Mouse (Mus musculus) T-helper 1 cell (primary cell): ENCODE measurements at regions not wholly inside any gene's neighbourhood (a gene's known extent, or its start where the extent isn't known, plus 50 kb on each side); places are given as distances from the start of the nearest gene placed in this dataset.

ENCODE experiments used
- in situ Hi-C: fragments of 300-600 bp; cut with MboI, MseI; formaldehyde crosslinking; loops from one replicate; pipeline ENCODE4 v1.15.1; 2025; ENCODE audit warnings: high pct_unique_total_duplicates

- in situ Hi-C loops = no loop called here
Measured at GRCm38 (mm10) chr8:26913562-26914529, 63.3 kb upstream of the Zfp703 start.

GRCm38 (mm10) chr8:26915731-26916130, 61.4 kb upstream of the Zfp703 start:
- in situ Hi-C loops = no loop called here

GRCm38 (mm10) chr8:26921531-26922177, 55.5 kb upstream of the Zfp703 start:
- in situ Hi-C loops = no loop called here

- in situ Hi-C loops = no loop called here
Measured at GRCm38 (mm10) chr8:26922178-26922540, 55.0 kb upstream of the Zfp703 start.

GRCm38 (mm10) chr8:26923166-26923565, 54.0 kb upstream of the Zfp703 start:
- in situ Hi-C loops = no loop called here
